Mouse (Mus musculus) heart, adult 2 months (tissue): Measurements from ENCODE around the gene N4bp1.

Experiments
- CTCF ChIP-seq: fragments of 200-600 bp; IDR thresholded peaks from 2 replicates; pipeline ENCODE4 v1.8.1; 2022; ENCODE audit warnings: antibody characterized with exemption, mild to moderate bottlenecking, moderate library complexity
- EP300 ChIP-seq: fragments of 200-500 bp; IDR thresholded peaks from 2 replicates; pipeline ENCODE4 v1.6.1; 2011; ENCODE audit warnings: low read depth, low read length, control low read depth; ENCODE audit not compliant: insufficient read depth
- POLR2A ChIP-seq: fragments of 200-500 bp; IDR thresholded peaks from 2 replicates; pipeline ENCODE4 v1.6.1; 2011; ENCODE audit warnings: mild to moderate bottlenecking, low read depth, low read length, control low read depth; ENCODE audit not compliant: insufficient read depth

- TF ChIP-seq CTCF (no peak), POLR2A (no peak), EP300 (no peak)
Measured at GRCm38 (mm10) chr8:86922673-86923072, 37.6 kb upstream of the N4bp1 start.
